Mouse (Mus musculus) WW6 (cell line): ENCODE measurements around the gene Zfp341.

Experiments
- DNase-seq: peaks from one replicate; pipeline ENCODE4 v3.0.0-alpha.2; 2013; ENCODE audit warnings: low read depth, low spot score

Zfp341 gene

GRCm38 (mm10) chr2:154613118-154614115, at the start of gene Zfp341, which contains the start of gene 4930519P11Rik:
Zfp341 (plus strand) TSS chr2:154613297.
4930519P11Rik (minus strand) TSS chr2:154613437.
- peak; percentile 69 for DNase-seq

GRCm38 (mm10) chr2:154563612-154564170, 49.4 kb upstream of the Zfp341 start:
- DNase-seq, result no peak

GRCm38 (mm10) chr2:154565562-154565961, 47.5 kb upstream of the Zfp341 start:
- no peak for DNase-seq

- no peak for DNase-seq
Observed at GRCm38 (mm10) chr2:154566641-154567040, 46.5 kb upstream of the Zfp341 start.

GRCm38 (mm10) chr2:154567766-154568165, 45.3 kb upstream of the Zfp341 start:
- no peak for DNase-seq

- DNase-seq, result no peak
Observed at GRCm38 (mm10) chr2:154568329-154569070, 44.6 kb upstream of the Zfp341 start.

- no peak for DNase-seq
Observed at GRCm38 (mm10) chr2:154569071-154569748, 43.9 kb upstream of the Zfp341 start.

GRCm38 (mm10) chr2:154569836-154570286, 43.2 kb upstream of the Zfp341 start, which contains the start of gene E2f1:
E2f1 (minus strand) TSS chr2:154569892.
- DNase-seq, result peak; percentile 93

- no peak for DNase-seq
Observed at GRCm38 (mm10) chr2:154570666-154571065, 42.4 kb upstream of the Zfp341 start.

- DNase-seq, result no peak
Observed at GRCm38 (mm10) chr2:154571266-154571665, 41.8 kb upstream of the Zfp341 start.

- no peak for DNase-seq
Observed at GRCm38 (mm10) chr2:154571976-154572375, 41.1 kb upstream of the Zfp341 start.

- no peak for DNase-seq
Observed at GRCm38 (mm10) chr2:154572996-154573395, 40.1 kb upstream of the Zfp341 start.

GRCm38 (mm10) chr2:154574271-154574670, 38.8 kb upstream of the Zfp341 start:
- DNase-seq, result no peak

GRCm38 (mm10) chr2:154576876-154577743, 36.0 kb upstream of the Zfp341 start:
- no peak for DNase-seq

- no peak for DNase-seq
Observed at GRCm38 (mm10) chr2:154577744-154578067, 35.4 kb upstream of the Zfp341 start.

- DNase-seq, result no peak
Observed at GRCm38 (mm10) chr2:154580586-154580985, 32.5 kb upstream of the Zfp341 start.

GRCm38 (mm10) chr2:154581421-154581820, 31.7 kb upstream of the Zfp341 start:
- no peak for DNase-seq

GRCm38 (mm10) chr2:154583906-154584872, 28.9 kb upstream of the Zfp341 start:
- DNase-seq, result no peak

GRCm38 (mm10) chr2:154584931-154585601, 28.0 kb upstream of the Zfp341 start:
- DNase-seq, result no peak
